Mouse (Mus musculus): ENCODE data around the gene Dgat2.
A peak's percentile ranks its signal among the peaks of the same experiment; 100 is the strongest.

Dgat2 gene

DNA sequence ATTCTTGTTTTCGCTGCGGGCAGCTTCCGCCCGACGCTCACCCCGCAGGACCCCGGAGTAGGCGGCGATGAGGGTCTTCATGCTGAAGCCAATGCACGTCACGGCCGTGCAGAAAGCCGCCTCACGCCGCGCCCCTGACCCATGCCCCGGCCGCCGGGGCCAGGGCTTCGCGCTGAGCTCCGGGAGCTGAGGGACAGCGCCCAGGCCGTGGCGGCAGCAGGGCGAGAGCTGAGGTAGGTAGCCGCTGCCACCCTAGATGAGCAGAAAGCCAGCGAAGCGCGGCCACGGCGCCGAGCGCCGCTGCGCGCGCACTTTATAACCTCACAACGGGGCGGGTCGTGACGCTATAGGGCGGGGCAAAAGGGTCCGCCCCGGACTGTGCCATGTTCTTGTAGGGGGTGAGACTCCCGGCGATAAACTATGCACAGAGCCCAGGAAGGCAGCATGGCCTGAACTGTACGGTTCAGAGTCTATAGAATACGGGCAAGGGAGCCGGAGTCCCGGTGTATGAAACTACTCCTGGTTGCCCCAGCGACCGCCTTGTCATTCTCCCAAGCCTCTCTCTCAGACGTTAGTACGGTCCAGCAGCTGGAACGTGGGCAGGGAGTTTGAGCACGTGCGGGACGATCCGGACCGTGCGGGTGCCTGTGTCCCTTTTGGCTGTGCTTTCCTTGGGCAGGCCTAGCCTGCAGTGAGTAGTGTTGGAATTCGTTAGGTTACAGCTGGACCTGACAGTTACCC, at the start of gene Dgat2:
Dgat2 (minus strand) TSS at position 288 of the 741 bp plus-strand sequence.
- DNase-seq (ENCODE audit: extremely low read depth, insufficient read length, low spot score) = peak; percentile 42

DNA sequence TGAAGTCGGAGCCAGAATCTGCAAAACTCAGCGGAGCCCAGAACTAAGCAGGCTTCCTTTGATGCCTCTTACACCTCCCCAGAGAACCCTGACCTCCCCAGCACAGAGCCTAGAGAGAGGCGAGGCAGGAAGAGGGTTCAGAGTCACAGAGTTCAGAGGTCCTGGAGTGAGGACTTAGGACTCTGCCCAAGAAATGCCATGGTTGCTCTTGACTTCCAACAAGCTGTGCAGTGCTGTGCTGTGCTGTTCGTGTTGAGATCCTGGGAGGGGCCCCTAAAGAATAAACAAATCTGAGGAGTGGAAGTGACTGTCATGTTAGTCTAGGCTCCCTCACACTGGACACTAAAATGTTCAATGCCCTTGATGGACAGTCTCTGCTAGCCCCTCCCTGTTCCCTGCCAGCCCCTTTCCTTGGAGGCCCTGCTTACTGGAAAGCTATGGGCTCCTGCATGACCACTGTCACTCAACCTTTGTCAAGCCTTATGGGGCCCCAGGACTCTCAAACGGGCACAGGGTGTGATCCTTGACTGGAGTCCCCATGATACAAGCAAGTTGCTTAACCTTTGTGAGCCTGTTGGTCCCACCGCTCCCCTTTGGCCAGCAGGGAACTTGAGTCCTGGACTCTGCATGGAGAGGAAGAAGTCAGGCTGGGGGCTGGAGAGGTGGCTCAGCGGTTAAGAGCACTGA, 47.7 kb upstream of the Dgat2 start:
- DNase-seq (ENCODE audit: extremely low read depth, insufficient read length, low spot score) = no peak

GRCm38 (mm10) chr7:99229411-99229810, 46.9 kb upstream of the Dgat2 start:
- peak; percentile 22 for DNase-seq (ENCODE audit: extremely low read depth, insufficient read length, low spot score)

DNA sequence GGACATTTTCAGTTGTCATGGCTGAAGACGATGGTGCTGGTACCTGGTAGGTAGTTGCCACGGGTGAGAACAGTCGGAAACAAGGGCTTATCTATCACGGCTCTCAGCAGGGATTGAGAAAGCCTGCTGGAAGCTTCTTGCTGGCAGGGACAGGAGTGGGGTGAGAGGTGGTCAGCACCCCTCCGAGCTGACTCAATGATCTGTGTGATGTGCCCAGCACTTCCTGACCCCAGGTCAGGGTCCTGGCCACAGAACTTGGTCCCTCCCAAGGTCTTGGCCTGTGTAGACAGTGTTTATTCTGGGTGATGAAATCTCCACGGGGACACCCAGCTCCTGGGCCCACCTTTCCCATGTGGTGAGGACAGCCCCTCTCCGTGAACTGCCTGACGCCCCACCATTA, 46.3 kb upstream of the Dgat2 start:
- DNase-seq (ENCODE audit: extremely low read depth, insufficient read length, low spot score) = no peak

- DNase-seq (ENCODE audit: extremely low read depth, insufficient read length, low spot score) = no peak
Measured at GRCm38 (mm10) chr7:99227267-99227666, 44.7 kb upstream of the Dgat2 start.

- DNase-seq (ENCODE audit: extremely low read depth, insufficient read length, low spot score) = no peak
Measured at GRCm38 (mm10) chr7:99226662-99227061, 44.1 kb upstream of the Dgat2 start.

DNA sequence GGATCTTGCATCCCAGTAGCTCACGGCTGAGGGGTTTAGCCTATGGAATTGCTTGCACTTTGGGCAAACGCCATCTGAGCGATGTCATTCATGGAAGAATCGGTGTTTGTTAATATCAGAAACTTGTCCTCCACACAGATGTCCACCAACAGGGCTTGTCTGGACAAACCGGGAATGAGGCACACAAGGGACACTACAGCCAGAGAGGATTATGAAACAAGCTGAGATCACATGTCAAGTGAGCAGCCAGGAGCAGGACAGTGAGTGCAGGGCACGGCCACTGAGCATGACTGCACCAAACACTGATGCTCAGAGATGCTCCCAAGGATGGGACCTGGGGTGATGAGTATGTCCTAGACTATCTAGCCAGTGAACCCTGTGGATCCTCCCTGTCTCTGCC, 42.9 kb upstream of the Dgat2 start:
- no peak for DNase-seq (ENCODE audit: extremely low read depth, insufficient read length, low spot score)

DNA sequence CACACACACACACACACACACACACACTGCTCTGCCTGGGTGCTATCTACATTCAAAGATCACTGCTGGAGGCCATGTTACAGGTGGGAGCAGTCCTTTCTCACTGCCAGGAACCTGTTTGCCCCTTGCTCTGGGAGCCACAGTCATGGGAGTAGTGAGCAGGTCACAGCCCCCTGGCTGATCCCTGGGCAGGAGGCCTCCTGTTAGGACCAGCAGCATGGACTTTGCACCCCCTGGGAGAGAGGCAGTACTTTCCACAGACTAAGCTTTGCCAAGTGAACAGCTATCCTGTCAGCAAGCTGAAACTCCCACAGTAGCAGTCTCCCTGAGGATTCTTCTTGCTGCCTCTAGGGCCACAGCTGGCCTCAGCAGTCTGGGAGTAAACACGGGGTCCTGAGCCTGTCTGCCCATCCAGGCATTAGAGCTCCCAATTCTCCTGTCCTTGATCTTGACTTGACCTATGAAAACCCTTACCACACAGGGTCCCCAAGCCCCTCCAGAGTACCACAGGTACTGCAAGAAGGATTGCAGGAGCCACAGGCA, 42.2 kb upstream of the Dgat2 start:
- DNase-seq (ENCODE audit: extremely low read depth, insufficient read length, low spot score) = no peak

- DNase-seq (ENCODE audit: extremely low read depth, insufficient read length, low spot score) = no peak
Measured at GRCm38 (mm10) chr7:99224225-99224624, 41.7 kb upstream of the Dgat2 start.

- no peak for DNase-seq (ENCODE audit: extremely low read depth, insufficient read length, low spot score)
Measured at GRCm38 (mm10) chr7:99217338-99218074, 35.0 kb upstream of the Dgat2 start.

GRCm38 (mm10) chr7:99215347-99215855, 32.9 kb upstream of the Dgat2 start:
- DNase-seq (ENCODE audit: extremely low read depth, insufficient read length, low spot score) = peak; percentile 67

DNA sequence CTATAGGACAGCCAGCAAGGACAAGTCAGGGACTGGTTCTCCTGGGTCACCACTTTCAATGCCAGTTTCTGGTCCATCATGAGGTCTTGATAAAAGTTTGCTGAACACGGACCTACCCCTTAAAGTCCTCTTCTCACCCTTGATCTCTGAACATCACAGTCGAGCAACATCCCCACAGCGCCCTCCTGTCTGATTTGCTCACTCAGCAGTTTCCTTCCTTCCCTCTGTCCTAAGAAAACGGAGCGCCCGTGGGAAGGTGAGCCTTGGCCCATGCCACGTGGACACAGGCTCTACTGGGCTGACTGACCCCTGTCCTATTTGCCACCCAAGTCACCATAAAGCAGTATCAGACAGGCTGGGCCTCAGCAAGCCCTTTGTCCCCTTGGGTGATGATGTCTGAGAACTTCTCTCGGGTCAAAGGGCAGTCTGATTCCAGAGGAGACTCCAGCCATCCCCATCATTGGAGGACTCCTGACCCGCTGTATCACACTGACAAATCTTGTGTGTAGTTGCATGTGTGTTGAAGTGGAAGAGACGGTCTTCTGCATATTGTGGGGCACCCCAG, 32.2 kb upstream of the Dgat2 start:
- no peak for DNase-seq (ENCODE audit: extremely low read depth, insufficient read length, low spot score)

DNA sequence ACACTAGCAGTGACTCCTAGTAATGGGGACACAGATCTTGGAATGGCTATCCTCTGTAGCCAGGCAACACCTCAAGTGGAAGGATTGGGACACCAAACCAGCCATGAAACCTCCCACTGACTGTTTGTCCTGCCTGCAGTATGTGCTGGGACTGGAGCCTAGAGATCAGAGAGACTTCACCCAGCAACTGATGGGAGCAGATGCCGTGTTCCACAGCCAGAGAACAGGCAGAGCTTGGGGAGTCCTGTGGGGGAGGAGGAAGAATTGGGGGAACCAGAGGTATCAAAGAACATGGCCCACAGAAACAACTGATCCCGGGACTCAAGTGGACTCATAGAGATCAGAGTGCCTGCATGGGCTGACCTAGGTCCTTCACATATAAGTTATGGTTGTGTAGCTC, 31.2 kb upstream of the Dgat2 start:
- no peak for DNase-seq (ENCODE audit: extremely low read depth, insufficient read length, low spot score)

DNA sequence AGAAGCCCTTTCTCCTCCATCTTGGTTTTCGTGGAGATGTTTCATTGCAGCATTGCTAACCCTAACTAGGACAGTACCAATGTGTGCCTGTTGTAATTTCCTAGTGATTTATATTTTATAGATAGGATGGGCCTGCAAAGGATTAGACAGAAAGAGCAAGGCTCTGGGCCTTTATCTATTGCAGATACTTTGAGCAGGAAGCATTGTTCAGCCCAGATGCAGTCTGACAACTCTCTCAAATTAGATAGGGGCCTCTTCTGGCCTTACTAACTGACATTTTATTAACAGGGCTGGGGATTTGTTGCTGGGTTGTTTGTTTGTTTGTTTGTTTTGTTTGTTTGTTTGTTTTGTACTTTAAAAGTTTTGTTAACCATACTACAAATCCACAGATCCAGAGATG, 30.5 kb upstream of the Dgat2 start:
- DNase-seq (ENCODE audit: extremely low read depth, insufficient read length, low spot score) = no peak

DNA sequence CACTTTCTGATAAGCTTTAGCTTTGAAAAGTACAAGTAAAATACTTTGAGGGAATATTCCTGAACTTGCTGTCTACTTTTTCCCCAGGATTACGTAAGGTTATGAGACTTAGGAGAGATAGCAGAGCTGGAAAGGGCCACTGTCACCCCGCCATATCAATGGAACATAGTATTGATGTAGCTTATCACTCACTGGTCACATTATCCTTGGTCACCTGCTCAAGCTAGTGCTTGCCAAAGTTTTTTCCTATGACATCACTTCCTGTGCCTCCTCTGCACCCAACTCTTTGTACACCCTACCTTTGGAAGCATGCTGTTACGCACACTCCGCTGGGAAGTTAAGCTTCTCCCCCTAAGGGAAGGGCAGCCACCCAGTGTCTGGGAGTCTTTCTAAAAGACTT, 26.2 kb upstream of the Dgat2 start:
- no peak for DNase-seq (ENCODE audit: extremely low read depth, insufficient read length, low spot score)

- no peak for DNase-seq (ENCODE audit: extremely low read depth, insufficient read length, low spot score)
Measured at GRCm38 (mm10) chr7:99206364-99206763, 23.8 kb upstream of the Dgat2 start.

DNA sequence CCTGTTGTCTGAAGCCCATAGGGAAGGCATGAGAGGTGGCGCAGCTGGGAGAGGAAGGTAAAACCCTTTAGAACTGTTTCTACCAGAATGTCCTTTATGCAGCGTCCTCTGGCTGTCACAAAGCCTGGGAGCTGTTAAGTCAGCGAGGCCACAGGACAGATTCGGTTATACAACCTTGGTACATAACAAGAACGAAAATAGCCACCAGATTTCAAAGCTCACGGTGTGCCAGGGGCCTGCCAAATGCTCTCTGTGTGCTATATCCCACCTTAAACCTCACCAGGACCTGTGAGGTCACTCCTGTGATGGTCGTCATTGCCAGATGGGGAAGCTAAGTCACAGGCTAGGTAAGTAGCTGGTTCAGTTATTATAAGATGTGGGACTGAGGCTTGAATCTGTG, 19.6 kb upstream of the Dgat2 start:
- no peak for DNase-seq (ENCODE audit: extremely low read depth, insufficient read length, low spot score)

GRCm38 (mm10) chr7:99200290-99200689, 17.8 kb upstream of the Dgat2 start:
- no peak for DNase-seq (ENCODE audit: extremely low read depth, insufficient read length, low spot score)

DNA sequence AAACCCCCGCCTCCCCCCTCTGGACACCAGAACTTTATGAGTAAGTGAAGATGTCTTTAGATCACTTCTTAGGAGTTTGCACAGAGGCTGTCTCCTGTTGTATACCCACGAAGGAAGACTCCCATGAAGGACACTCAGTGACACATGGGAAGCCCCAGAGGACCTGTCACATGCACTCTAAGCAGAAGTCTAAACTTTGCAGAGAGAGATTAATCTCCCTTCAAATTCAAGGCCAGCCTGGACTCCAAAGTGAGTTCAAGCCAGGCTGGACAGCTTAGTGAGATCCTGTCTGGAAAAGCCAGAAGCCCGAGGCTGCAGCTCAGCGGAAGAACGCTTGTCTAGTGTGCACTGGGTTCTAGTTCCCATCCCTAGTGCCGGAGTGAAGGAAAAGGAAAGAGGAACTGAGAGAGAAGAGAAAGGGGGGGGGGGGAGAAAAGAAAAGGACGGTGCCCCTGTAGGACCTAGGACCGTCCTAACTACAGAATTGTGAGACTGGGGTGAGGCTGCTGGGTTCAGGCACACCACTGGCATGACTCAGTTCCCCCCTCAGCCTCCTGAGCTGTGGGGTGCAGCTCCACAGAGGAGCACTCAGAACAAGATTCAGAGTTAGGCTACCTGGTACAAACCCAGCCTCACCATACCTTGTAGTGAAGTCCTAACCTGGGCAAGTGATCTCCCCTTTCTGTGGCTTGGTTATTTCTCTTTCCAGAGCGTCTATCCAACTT, 17.1 kb upstream of the Dgat2 start:
- DNase-seq (ENCODE audit: extremely low read depth, insufficient read length, low spot score) = no peak

DNA sequence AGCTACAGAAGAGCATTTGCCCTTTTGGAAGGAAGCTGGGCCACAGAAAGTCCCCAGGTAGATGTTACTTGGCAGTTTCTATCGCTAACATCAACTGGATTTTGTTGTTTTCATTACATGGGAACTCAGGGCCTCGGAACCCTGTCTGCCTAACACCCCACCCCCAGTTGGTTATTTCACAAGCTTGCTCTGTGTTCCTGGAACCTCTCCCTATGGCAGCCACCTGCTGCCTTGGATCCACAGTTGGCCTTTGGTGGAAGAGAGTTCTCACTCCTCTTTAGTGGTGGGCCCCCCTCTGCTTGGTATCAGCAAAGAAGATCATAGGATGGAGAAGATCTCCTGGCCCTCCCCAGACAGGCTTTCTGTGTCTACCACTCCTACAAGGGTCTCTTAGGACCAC, 16.3 kb upstream of the Dgat2 start:
- no peak for DNase-seq (ENCODE audit: extremely low read depth, insufficient read length, low spot score)
